Mouse (Mus musculus) monocyte, adult 5-6 weeks (primary cell): ENCODE data around the gene Gm12794. TPM values are rescaled to one million over a fixed set of nuclear protein-coding genes. Genes with fewer than 3 reads are reported as not detected.
"Not testable (repeated sequence)": the region's sequence is repeated elsewhere in the genome, so short reads cannot be mapped to it uniquely, and the experiment has no call there.

Experiments
- ATAC-seq: fragments of 153-309, 156-312 bp; replicated peaks from 2 replicates; pipeline ENCODE4 v1.8.0; 2017; ENCODE audit warnings: mild to moderate bottlenecking; ENCODE audit not compliant: low TSS enrichment, insufficient number of reproducible peaks, severe bottlenecking, poor library complexity, low FRiP score
- total RNA-seq: library from RNA; stranded (forward); fragments of 200-1000, 200-491, 200-594 nt; gene quantifications from 3 replicates; pipeline ENCODE4 v1.2.3, GENCODE M21; 2017

The Gm12794 gene
- not detected in 3 replicates for total RNA-seq

- ATAC-seq: not testable (repeated sequence)
Measured at GRCm38 (mm10) chr4:101940107-101940506, at the start of gene Gm12794. Gene Gm12794, plus strand, starts transcription at chr4:101940407.

- ATAC-seq: no peak
Measured at GRCm38 (mm10) chr4:101893656-101894420, 46.4 kb upstream of the Gm12794 start, which contains the start of gene C130073F10Rik. Gene C130073F10Rik, minus strand, starts transcription at chr4:101893789.

- not testable (repeated sequence) for ATAC-seq
Measured at GRCm38 (mm10) chr4:101908821-101909220, 31.4 kb upstream of the Gm12794 start, which contains the start of gene Gm12800. Gene Gm12800, plus strand, starts transcription at chr4:101909121.

GRCm38 (mm10) chr4:101980949-101981348 is 40.7 kb downstream of the Gm12794 start, which contains the start of gene Gm12790:
Gene Gm12790, minus strand, starts transcription at chr4:101981049.
- ATAC-seq: not testable (repeated sequence)

GRCm38 (mm10) chr4:101985678-101986077 is 45.5 kb downstream of the Gm12794 start:
- no peak for ATAC-seq

GRCm38 (mm10) chr4:101986326-101986725 is 46.1 kb downstream of the Gm12794 start, which contains the start of gene Gm12789:
Gene Gm12789, plus strand, starts transcription at chr4:101986626.
- not testable (repeated sequence) for ATAC-seq

Other genes starting within 250 kb of the Gm12794 start
- gene Lepr, start 223.0 kb upstream of the Gm12794 start, total RNA-seq: not detected in 3 replicates
- gene B020004J07Rik, start 96.4 kb upstream of the Gm12794 start, total RNA-seq: not detected in 3 replicates
- gene C130073F10Rik, start 46.6 kb upstream of the Gm12794 start, total RNA-seq: not detected in 3 replicates
- not detected in 3 replicates for gene Gm12800, start 31.3 kb upstream of the Gm12794 start, total RNA-seq
- not detected in 3 replicates for gene Gm12790, start 40.6 kb downstream of the Gm12794 start, total RNA-seq
- gene Gm12789, start 46.2 kb downstream of the Gm12794 start, total RNA-seq: not detected in 3 replicates
- gene Pde4b, start 147.1 kb downstream of the Gm12794 start, total RNA-seq: 137 to 259 TPM (median 236 TPM) in 3 replicates